Mouse (Mus musculus) G1E (cell line): Measurements from ENCODE around the gene Cstb.

ENCODE experiments used
- CTCF ChIP-seq: IDR thresholded peaks from 2 replicates; pipeline ENCODE4 v1.5.1; 2012; ENCODE audit warnings: low read depth, low read length, inconsistent platforms, mixed read lengths
- TAL1 ChIP-seq: conservative IDR thresholded peaks from 2 replicates; pipeline ENCODE4 v1.6.1; 2012; ENCODE audit warnings: low read depth, low read length, inconsistent platforms, mixed read lengths

DNA sequence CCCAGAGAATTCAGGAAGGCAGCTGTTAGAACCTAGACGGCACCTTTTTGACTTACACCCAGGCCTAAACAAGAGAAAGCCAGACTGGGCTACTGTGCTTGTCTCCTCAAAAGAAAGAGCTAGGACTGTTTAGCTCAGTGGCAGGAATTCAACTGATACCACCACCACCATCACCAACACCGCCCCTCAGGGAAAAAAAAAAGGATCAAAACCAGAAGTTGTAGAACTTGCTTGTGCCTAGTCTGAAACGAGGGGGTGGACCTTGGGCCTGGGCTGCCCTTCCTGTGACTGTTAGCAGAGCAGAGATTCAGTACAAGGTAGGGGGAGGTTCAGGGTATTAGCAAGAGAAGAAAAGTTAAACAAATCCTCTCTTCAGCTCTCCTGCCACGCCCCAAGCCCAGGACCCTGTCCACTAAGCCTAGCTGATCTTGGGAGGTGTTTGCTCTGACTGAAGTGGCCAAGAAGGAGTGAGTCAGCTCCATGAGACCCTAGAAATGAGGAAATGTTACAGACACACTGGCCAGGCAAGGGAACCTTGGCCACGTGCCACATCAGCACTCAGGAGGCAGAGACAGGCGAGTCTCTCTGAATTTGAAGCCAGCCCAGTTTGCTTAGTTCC lies 757 bp downstream of the Cstb start:
- TF ChIP-seq TAL1 = no peak
- no peak for TF ChIP-seq CTCF
